Mouse (Mus musculus): ENCODE results near the gene Mov10.

Gene Mov10

DNA sequence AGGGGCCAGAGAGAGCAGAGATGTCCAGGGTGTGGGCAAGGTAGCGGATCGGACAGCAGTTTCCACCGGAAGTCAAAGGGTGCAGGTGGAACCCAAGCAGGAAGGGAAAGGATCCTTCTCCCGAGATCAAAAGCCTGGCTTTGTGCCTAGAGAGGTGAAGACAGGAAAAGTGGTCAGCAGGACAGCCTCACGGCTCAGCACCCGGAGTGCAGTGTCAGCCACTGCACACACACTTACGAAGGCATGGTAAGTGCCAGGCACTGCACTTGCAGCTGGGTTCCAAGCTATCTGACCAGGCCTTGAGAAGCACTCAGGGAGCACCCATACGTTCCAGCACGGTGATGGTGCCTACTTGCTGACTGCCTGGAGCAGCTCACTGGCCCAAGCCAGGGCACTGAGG is 12.8 kb downstream of the Mov10 start:
- no peak for DNase-seq (ENCODE audit: low read depth, low spot score)

DNA sequence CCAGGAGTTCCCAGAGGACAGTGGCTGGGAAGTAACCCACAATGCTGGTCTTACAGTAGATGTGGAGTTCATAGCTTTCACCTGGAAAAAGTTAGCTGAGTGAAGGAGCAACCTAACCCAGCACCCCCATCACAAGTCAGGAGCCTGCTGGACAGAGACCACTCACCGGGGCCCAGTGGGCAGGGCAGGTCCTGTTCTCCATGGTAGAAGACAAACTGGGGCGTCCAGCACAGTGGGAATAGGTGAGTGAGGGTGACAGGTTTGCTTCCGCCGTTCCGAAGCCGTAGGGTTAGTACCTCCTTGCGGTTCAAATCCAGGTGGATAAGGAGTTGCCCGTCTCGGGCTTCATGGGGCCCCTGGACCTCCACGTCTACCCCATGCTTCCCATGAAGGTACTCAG is 14.1 kb downstream of the Mov10 start:
- no peak for DNase-seq (ENCODE audit: low read depth, low spot score)

DNA sequence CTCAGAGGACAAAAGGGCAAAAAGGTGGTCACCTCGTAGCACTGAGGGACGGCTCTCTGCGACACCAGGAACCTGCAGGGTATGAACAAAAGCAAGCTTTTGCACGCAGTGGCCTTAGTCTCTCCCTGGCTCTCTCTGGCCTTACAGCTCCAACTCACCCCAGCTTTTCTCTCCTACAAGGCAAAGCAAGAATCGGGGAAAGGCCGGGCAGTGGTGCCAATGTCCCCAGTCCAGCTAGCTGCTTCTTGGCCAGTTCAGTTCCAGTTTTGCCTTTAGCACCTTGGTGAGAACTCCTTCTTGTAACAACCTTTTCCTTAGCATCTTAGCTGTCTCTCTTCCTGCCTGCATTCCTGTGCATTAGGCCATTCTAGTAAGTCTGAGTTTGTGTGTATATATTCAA is 16.9 kb downstream of the Mov10 start:
- no peak for DNase-seq (ENCODE audit: low read depth, low spot score)

DNA sequence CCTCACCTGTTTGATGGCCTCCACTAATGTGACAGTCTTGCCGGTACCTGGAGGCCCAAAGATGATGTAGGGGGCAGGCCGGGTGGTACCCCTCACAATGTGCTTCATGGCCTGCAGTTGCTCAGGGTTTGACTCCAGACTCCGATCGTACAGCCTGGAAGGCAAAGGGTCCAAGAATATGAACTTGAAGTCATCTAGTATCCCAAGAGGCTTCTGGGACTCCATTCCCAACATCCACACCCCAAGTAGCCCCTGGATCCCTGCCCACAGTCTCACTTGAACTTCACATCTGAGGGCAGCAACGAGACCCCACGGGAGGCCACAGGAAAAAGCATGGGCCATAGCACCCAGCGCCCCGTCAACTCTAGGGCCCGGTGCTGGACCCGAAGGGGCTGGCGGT is 17.7 kb downstream of the Mov10 start:
- DNase-seq (ENCODE audit: low read depth, low spot score) = no peak

DNA sequence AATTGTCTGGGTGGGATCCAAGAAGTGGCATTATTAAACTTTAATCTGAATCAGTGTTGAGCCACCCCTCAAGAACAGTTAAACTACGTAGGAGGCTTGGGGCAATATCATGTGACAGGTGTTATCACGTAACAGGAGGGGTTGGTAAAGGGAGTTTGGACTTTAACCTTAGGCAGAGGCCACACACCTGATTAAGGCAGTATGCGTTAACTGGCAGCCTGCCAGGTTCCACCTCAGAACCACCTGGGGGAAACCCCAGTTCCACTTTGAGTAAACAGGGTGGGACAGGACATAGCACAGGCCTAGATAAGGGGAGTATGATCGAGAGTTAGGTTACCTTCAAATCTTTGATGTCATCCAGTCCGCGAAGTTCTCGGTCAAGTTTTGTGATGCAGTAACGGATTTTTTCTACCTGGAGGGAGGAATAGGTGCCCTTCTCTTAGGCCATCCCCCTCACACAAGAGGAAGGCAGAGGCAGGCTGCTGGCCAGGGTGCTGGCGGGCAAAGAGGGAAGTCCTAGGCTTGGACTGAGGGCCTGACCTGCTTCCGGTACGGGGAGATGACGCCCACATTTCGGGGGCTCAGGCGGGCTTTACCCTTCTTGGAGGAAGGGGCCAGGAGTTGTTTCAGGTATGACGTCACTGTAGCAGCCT is 21.8 kb downstream of the Mov10 start:
- no peak for DNase-seq (ENCODE audit: low read depth, low spot score)

DNA sequence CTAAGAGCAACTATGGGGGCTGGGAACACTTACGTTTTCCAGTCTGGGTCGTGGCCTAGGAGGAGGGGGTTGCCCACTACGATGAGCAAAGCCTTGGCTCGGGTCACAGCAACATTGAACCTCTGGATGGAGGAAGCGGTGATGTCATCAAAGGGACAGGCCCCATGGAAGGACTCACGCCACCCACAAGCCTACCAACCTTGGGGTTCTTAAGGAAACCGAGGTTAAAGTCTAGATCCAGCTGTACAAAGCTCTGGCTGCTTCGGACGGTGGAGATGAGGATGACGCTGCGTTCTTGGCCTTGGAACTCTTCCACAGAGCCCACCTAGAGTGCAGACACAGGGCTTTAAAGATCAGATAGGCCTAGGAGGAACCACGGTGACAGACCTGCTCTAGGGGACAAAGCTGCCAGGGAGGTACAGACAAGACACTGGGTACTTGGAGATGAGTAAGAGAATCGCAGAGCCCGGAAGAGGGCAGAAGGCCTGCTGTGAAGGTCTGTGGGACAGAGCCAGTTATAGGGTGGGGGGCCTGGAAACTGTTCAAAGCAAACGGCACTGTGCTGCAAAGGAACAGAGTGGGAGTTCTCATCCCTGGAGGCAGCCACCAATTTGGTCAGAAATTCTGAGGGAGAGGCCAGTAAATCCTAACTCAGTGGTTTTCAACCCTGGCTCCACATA is 22.6 kb downstream of the Mov10 start:
- DNase-seq (ENCODE audit: low read depth, low spot score) = no peak

DNA sequence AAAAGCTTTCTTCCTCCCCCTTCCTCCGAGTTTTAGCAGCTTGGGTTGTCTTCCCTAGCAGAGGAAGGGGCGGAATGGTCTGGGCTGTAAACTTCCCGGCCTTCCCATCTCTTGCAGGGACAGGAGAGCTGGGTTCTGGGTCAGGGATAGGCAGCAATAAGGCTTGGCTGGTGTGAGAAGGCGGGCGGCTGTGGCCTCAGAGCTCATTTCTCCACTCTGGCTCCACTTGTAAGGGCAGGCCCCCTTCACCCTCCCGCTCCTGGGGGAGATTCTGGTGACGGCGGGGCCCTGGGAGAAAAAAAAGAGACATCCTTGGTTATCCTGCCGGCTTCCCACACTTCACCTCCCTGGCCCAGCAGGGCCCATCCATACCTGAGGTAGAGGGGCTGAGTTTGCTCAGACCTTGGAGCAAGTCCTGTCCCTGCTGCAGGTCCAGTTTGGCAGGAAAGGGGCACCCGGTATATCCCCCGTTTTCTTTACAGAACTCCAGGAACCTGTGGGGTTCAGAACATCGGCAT is 23.4 kb downstream of the Mov10 start:
- no peak for DNase-seq (ENCODE audit: low read depth, low spot score)

DNA sequence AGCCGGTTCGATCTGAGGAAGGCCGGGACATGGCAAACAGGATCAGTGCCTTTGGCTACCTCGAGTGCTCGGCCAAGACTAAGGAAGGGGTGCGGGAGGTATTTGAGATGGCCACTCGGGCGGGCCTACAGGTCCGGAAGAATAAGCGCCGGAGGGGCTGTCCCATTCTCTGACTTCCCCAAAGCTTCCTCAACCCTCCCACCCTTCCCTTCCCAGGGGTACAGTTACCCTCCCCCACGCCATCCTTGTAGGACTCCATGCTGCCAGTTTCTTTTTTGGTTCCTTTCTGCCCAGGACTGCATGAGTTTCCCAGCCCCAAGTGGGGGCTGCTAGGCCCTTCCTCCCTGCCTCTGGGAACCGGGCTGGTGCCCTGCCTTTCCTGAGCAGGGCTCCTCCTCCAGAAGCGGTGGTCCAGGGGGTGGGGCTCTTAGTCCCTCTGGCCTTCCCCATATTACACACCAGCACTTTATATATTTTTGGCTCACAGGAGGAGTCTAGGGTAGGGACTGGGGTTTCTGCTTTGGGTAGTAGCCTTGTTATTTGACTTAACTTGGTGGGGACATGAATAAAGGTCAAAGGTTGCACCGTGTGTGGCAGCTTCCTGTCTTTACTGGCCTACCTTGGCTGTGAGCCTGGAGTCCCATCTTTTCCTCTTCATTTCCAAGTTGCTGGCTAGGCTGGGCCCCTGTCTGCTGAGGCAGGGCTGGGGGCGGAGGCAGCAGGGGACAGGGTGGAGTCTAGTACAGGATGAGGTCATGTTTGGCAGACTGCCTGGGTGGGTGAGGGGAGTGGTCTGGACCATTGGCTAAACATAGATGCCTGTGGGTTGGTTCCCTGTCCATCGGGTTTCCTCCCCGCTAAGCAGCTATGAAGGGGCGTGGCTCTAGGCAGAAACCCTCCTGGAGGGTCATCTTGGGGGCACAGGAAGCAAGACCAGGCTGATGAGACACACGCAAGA is 24.2 kb downstream of the Mov10 start:
- peak; percentile 88 for DNase-seq (ENCODE audit: low read depth, low spot score)

DNA sequence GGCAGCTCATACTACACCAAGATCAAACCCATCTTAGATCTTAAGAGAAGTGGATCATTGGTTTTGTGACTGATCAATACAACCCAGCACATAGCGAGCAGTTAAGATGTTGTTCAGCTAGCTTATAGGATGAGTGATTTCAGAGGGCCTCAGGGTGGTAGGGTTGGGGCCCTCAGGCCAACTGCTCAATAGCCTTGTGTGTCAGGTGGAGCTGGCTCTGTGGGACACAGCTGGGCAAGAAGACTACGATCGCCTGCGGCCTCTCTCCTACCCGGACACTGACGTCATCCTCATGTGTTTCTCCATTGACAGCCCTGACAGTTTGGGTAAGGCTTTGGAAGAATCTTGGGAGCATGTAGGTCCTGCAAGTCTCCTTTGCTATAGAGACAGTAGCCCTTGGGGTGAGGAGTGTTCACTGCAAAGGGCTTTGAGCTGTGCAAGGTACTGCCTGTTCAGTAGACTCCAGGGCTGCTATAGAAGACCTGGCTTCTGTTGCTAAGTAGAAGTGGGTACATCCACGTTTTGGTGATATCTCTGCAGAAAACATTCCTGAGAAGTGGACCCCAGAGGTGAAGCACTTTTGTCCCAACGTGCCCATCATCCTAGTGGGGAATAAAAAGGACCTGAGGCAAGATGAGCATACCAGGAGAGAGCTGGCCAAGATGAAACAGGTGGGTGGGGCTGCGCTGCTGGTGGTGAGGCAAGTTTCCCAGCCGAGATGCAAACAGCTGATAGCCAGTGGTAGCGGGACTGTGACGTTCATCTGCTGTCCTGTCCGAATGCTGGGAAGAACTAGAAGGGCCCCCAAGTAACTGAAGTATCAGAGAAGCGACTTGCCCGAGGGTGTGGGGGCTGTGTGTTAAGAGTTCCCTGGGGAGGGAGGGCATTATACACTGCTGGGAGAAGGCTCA is 25.7 kb downstream of the Mov10 start:
- no peak for DNase-seq (ENCODE audit: low read depth, low spot score)

DNA sequence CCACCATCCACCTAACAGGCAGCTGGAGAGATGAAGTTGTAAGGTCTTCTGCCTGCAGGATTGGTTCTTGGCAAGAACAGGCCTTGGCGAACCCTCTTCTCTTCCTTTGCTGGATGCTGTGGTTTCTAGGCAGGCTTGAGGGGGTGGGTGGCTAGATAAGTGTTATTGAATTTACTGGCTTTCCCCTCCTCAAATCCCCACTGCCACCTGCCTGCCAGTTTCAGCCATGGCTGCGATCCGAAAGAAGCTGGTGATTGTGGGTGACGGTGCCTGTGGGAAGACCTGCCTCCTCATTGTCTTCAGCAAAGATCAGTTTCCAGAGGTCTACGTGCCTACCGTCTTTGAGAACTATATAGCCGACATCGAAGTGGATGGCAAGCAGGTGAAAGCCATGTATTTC is 26.7 kb downstream of the Mov10 start:
- DNase-seq (ENCODE audit: low read depth, low spot score) = no peak

DNA sequence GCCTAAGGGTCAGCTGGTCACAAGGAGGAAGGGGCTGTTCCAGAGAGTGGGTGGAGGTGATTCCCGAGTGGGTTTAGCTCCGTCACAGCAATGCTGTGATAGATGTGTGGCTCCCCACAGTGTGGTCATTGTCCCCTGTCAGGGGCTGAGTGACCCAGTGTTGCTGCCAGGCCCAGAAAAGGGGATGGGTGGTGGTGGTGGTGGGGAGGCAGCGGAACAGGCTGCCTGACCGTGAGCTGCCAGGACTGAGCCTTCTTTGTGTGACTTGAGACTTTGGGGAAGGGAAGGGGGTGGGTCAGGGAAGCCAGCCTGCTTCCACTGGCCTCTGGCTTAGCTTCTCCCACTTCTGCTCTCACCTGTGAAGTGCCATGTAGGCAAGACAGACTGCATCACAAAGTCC is 27.3 kb downstream of the Mov10 start:
- no peak for DNase-seq (ENCODE audit: low read depth, low spot score)

DNA sequence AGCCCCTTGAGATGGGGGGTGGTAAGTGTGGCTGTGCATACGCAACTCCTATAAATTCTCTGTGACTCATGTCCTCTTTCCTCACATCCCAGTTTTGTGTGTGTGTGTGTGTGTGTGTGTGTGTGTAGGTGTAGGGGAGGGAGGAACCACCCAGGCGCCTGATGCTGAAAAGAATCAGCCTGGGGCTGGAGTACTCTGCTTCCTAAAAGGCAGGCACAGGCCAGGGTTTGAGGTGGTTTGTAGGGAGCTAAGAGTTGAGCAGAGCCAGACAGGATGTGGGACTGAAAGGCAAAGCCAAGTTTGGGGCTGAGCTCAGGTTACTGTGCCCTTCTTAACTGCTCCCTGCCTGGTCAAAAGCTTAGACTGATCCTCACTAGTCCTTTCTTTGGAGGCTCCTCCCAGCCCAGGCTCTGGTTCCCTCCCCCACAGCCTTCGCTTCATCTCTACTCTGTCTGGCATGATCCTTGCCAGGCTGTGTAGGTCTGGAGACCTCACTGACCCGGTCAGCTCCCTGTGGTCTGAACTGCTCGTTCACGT is 27.9 kb downstream of the Mov10 start:
- no peak for DNase-seq (ENCODE audit: low read depth, low spot score)

DNA sequence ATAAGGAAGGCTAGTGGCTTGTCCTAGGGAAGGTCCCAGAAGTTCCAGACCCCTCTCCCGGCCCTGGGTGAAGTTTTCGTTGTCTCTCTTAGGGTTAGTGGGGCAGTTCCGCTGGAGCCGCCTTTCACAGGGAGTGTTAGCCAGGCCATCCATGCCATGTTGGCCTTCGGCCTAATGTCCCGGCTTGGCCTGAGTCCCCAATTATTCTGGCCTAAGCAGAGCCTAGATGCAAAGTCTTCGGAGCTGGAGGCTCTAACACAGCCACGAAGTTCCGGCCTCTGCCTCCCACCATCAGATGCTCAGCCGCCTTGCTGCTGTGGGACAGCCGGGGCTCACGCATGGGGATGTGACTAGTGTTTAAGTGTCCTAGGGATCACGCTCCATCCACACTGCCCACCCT is 28.5 kb downstream of the Mov10 start:
- DNase-seq (ENCODE audit: low read depth, low spot score) = no peak

DNA sequence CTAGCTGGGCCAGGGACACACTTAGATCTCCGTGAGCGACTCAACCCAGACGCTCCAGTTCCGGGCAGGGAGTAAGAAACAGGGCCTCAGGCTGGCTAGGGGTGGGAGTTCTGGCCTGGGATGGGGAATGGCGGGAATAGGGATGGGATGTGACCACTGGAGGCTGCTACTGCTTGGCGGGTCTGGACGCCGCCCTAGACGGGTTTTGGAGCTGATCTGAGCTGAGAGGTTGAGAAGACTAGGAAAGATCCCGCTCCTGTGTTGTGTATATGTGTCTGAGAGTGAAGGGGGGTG is 29.1 kb downstream of the Mov10 start:
- no peak for DNase-seq (ENCODE audit: low read depth, low spot score)

DNA sequence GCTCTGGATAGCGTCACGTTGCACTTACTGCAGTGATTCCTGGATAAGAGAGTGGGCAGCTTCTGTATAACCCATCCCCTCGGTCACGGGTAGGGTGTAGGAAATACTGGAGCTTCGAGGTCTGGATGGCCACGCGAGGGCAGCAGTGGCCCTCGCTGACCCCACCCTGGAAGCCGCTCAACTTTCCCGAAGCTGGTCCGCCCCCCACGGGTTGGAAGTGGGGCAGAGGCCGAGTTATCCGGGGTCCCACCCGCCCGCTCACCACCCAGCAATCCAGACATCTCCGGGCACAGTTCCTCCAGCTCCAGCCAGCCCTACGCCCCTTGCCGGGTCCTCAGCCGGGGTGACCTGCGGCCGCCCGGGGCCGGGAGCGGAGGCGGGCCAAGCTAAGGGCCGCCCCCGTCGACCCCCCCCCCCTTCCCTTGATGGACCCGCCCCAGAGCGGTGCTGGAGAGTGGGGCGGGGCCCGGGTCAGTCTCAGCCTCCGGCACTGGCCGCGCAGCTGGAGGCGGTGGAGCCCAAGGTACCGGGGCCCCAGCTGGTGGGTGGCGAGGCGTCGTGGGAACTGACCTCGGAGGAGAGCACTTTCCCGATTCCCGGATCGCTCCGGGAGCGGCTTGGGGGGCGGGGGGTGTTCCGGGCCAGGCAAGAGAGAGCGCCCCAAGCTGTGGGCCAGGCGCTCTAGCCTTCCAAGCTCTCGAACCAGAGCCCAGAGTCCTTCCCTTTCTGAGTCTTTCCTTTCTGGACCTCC is 29.6 kb downstream of the Mov10 start:
- DNase-seq (ENCODE audit: low read depth, low spot score) = no peak

DNA sequence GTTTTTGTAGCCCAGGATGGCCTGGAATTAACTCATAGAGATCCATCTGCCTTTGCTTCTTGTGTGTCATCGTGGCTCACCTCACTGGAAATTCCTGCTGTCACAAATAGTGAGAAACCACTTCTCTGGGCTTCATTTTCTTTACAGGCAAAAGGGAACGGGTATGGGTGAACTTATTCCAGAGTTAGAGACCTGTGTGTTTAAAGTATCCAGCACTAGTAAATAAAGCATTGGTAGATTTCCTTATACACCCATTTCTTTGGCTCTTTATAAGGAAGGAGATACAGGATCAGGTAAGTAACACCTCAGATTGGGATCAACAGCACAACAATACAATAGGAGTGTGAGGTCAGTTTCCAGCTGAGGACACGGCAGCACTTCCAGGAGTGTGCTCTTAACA is 30.3 kb downstream of the Mov10 start, which contains the start of gene Rhoc:
Rhoc (plus strand) TSS at position 301 of the 400 bp plus-strand sequence.
- no peak for DNase-seq (ENCODE audit: low read depth, low spot score)

DNA sequence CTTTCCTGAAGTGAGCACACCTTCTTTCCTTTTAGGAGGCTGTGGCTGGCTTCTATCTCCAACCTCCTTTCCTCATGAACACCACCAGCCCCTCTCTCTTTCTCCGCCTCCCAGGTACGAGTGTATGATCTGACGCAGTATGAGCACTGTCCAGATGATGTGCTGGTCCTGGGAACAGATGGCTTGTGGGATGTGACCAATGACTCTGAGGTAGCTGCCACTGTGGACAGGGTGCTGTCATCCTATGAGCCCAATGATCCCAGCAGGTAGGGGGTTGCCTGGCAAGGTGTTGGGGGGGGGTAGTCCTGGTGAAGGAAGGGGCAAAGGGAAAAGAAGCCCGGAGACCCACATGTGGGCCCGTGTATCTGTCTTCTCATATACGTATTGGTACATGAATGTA is 33.1 kb downstream of the Mov10 start:
- no peak for DNase-seq (ENCODE audit: low read depth, low spot score)

DNA sequence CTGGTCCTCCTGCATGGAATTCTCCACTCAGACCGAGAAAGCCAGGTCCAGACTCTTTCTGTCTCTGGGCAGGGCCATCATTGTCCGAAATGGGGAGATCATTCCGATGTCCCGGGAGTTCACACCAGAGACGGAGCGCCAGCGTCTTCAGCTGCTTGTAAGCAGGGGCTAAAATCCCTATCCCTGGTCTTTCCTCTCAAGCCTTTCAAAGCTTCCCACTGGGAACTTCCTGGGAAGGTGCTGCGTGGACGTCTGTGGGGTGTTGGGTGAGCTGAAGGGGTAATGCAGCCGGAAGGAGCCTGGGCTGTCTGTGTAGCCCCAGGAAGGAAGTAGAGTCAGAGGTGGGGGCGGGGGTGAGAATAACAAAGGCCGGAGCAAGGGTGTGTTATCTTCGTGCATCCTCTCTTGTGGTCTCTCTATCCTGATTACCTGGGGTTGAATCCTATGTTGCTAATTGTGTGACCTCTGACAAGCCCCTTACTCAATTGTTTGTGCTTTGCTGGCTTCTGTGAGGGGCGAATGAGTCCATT is 34.3 kb downstream of the Mov10 start:
- no peak for DNase-seq (ENCODE audit: low read depth, low spot score)

DNA sequence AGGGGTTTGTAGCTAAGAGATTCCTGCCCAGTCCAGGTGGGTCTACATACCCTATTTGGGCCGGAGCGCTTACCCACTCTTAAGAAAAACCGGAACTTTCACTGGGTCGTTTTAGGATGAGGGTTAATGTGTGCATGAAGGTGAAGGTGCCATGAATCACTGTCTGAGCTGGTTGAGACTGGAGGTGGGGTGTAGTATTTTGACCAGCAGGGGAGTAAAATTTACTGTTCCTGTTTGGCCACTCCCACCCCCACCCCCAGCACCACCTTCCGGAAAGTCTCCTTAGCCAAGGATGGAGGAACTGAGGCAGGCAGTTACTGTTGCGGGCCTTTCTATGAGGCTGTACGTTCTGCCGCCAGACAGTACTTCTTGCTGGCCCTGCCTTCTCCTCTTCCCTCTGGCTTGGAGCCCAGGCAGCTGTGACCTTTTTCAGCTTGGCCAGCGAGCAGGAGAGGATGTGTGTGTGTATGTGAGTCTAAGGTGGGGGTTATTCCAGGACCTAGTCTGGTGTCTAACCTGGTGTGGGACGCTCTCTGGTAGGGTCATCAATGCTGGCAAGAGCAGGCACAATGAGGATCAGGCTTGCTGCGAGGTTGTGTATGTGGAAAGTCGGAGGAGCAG is 36.2 kb downstream of the Mov10 start:
- DNase-seq (ENCODE audit: low read depth, low spot score) = no peak

DNA sequence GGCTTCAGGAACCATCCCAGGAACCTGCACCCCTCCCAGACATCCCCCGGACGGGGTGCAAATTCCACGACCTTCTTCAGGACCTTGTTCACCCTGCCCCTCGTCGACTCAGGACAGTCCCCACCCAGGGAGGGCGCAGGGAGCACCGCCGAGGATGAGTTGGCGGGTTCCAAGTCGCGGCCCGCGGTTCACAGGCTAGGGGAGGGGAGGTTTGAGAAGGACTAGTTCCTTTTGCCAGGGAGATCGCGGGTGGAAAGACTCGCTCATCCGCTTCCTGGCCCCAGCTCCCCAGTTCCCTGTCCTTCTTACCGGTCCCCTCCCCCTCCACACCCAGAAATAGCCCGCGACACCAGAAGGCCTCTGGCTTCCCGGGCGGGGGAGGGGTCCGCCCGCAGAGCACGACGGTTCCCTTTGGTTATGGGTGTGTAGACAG is 36.9 kb downstream of the Mov10 start, which contains the start of gene Fam19a3:
Fam19a3 (minus strand) TSS at position 370 of the 433 bp plus-strand sequence.
- no peak for DNase-seq (ENCODE audit: low read depth, low spot score)

Measured in embryo, embryonic 11.5 days (tissue).